Mouse (Mus musculus): ENCODE measurements around the gene Heyl. TPM values are rescaled to one million over a fixed set of nuclear protein-coding genes. Genes with fewer than 3 reads are reported as not detected.

Gene Heyl
- polyA plus RNA-seq (2014; fragmentation: Nextera tagmentation; extraction: Ambion mirVana), result 6.8 and 7.7 TPM in 2 replicates

DNA sequence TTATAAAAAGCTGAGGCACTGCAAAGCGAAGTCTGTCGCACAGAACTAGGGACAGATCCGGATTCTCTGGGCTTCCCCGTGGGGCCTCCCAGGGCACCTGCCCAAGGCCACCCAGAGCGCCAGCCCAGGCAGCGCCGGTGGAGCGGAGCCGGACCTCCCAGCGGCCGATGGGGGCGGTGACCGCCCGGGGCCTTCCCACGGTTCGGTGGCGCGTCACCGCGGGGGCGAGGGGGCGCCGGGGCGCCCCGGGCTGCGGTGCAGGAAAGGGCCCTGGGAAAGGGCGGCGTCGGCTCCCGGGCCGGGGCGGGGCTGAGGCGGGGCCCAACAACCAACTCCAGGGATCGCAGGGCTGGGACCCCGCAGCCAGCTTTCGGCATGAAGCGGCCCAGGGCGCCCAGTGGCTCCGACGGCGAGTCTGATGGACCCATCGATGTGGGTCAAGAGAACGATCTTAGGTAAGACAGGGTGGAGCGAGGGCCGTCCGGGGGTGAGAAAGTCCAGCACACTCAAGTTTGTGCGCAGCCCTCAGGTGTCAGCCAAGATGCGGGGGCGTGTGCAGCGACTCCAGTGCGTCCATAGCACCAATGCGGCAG is at the start of gene Heyl:
Gene Heyl (plus strand): TSS at position 65 of the 593 bp plus-strand sequence.
- DNase-seq (ENCODE audit: low spot score, missing footprints), result peak; percentile 92
- no peak within 1 kb of the TSS for H3K27ac ChIP-seq (ENCODE audit: low read depth, low read length)

DNA sequence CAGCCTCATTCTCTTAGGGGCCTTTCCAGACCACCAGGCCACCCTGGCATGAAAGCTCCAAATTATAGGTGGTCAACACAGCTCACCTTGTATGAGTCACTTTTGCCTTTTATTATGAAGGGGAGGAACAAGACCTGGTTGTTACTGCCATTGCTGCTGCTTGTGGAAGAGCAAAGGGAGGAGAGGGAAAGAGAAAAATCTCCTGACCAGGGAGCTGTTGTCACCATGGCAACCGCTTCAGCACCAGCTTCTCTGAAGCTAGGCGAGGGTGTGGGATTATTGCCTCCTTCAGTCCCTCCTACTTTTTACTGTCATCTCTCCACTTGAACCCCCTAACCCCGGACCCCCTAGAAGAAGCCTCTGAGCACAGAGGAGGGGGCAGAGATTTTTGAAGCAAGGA is 48.5 kb upstream of the Heyl start:
- ATAC-seq (ENCODE audit: low FRiP score), result no peak
- WGBS, result 38% methylated on average over 3 of the region's 3 CpGs
- H3K36me3 ChIP-seq (ENCODE audit: control insufficient read depth, insufficient read depth, low read length), result no peaks in the 10 kb centered on the region
- peaks cover 38% of the 10 kb centered on the region for H3K27me3 ChIP-seq (ENCODE audit: control insufficient read depth, insufficient read depth, low read length)
- H3K9ac ChIP-seq (ENCODE audit: low read length), result no peak overlapping the region
- no peak overlapping the region for H3K4me2 ChIP-seq
- no peak overlapping the region for H3K27ac ChIP-seq (ENCODE audit: low read depth, low read length)
- H3K4me3 ChIP-seq (ENCODE audit: low read depth, low read length), result no peak overlapping the region
- H3K9me3 ChIP-seq (ENCODE audit: control insufficient read depth, low read length), result no peaks in the 10 kb centered on the region
- no peak for DNase-seq (ENCODE audit: low spot score, missing footprints)
- H3K4me1 ChIP-seq (ENCODE audit: control insufficient read depth, insufficient read depth, low read length), result peaks cover 7% of the 10 kb centered on the region

More for the DNA sequence above, at the start of gene Heyl:
- H3K27me3 ChIP-seq (ENCODE audit: control insufficient read depth, insufficient read depth, low read length), result peaks cover 26% of the 10 kb centered on the region
- peak within 1 kb of the TSS; percentile 59 for H3K9ac ChIP-seq (ENCODE audit: low read length)
- H3K4me2 ChIP-seq, result peak within 1 kb of the TSS; percentile 61
- ATAC-seq (ENCODE audit: low FRiP score), result peak; percentile 84
- H3K4me3 ChIP-seq (ENCODE audit: low read depth, low read length), result peak within 1 kb of the TSS; percentile 32
- 3% methylated on average over 52 of the region's 52 CpGs for WGBS
- H3K36me3 ChIP-seq (ENCODE audit: control insufficient read depth, insufficient read depth, low read length), result no peaks in the 10 kb centered on the region
- H3K9me3 ChIP-seq (ENCODE audit: control insufficient read depth, low read length), result no peaks in the 10 kb centered on the region
- peaks cover 4% of the 10 kb centered on the region; the same call in 1 of the 2 replicates for H3K4me1 ChIP-seq (ENCODE audit: control insufficient read depth, insufficient read depth, low read length)

DNA sequence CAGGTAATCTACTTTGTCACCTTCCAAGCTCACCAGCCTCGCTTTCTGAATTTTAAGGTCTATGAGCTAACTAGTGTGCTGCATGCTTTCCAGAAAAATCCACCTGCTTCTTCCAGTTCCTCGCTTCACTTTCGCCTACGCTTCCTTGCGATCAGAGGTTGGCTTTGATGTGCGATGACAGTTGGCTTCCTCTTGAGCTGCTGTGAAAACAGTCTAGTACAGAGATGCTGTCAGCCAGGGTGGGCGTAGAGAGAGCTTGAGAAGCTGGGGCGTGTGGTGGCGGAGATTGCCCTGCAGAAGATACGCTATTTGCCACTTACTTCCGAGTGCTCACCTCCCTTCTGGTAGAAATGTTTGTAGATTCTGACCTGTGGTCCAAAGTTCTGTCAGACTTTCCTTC is 41.0 kb upstream of the Heyl start:
- DNase-seq (ENCODE audit: low spot score, missing footprints) (peak; percentile 76), ATAC-seq (ENCODE audit: low FRiP score) (no peak)
- no peaks in the 10 kb centered on the region for H3K4me1 ChIP-seq (ENCODE audit: control insufficient read depth, insufficient read depth, low read length)
- H3K4me2 ChIP-seq, result no peak overlapping the region
- no peak overlapping the region for H3K27ac ChIP-seq (ENCODE audit: low read depth, low read length)
- H3K4me3 ChIP-seq (ENCODE audit: low read depth, low read length), result no peak overlapping the region
- no peaks in the 10 kb centered on the region for H3K27me3 ChIP-seq (ENCODE audit: control insufficient read depth, insufficient read depth, low read length)
- no peak overlapping the region for H3K9ac ChIP-seq (ENCODE audit: low read length)
- no peaks in the 10 kb centered on the region for H3K36me3 ChIP-seq (ENCODE audit: control insufficient read depth, insufficient read depth, low read length)
- H3K9me3 ChIP-seq (ENCODE audit: control insufficient read depth, low read length), result no peaks in the 10 kb centered on the region
- WGBS, result 93% methylated on average over 11 of the region's 11 CpGs

DNA sequence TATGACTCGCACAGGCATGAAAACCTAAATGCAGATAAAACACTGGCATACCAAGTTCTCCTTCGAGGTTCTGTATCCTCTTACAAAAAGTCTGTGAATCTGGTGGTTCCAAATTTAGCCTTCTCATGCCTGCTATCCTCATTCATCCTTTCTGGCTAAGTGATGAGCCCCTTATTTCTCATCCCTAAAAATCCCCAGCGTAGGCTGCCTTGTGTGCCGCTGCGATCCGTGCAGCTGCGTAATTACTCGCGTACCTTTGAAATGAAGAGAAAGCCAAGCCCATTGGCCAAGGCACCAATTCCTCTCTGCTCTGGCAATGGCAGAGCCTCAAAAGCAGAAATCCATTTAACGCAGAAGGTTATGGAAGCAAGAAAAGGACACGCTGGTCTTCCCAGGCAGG is 39.6 kb upstream of the Heyl start:
- DNase-seq (ENCODE audit: low spot score, missing footprints) (no peak), ATAC-seq (ENCODE audit: low FRiP score) (no peak)
- no peak overlapping the region for H3K9ac ChIP-seq (ENCODE audit: low read length)
- H3K4me2 ChIP-seq, result no peak overlapping the region
- no peak overlapping the region for H3K4me3 ChIP-seq (ENCODE audit: low read depth, low read length)
- H3K27me3 ChIP-seq (ENCODE audit: control insufficient read depth, insufficient read depth, low read length), result no peaks in the 10 kb centered on the region
- no peaks in the 10 kb centered on the region for H3K9me3 ChIP-seq (ENCODE audit: control insufficient read depth, low read length)
- no peaks in the 10 kb centered on the region for H3K4me1 ChIP-seq (ENCODE audit: control insufficient read depth, insufficient read depth, low read length)
- no peaks in the 10 kb centered on the region for H3K36me3 ChIP-seq (ENCODE audit: control insufficient read depth, insufficient read depth, low read length)
- no peak overlapping the region for H3K27ac ChIP-seq (ENCODE audit: low read depth, low read length)
- 89% methylated on average over 11 of the region's 11 CpGs for WGBS

DNA sequence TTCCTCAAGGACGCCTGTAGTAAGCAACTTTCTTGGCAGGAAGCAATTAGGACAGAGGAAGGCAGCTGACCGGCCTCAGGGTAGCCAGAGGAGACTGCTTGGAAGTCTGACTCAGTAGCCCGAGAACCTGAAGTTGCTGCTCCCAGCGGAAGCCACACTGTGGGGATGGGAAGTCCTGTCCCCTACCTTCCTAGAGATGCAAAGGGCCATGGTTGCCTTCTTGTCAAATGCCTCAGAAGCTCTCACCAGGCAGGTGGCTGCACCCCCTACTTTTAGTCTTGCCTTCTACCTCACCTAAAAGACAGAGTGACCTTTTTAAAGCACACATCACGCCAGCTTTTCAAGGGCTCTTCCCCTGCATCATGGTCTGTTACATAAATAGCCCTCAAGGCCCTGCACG is 36.7 kb upstream of the Heyl start:
- 83% methylated on average over 6 of the region's 6 CpGs for WGBS
- Histone ChIP-seq H3K4me3 (ENCODE audit: low read depth, low read length) (no peak overlapping the region), H3K9me3 (ENCODE audit: control insufficient read depth, low read length) (no peaks in the 10 kb centered on the region), H3K27me3 (ENCODE audit: control insufficient read depth, insufficient read depth, low read length) (peaks cover 9% of the 10 kb centered on the region), H3K27ac (ENCODE audit: low read depth, low read length) (no peak overlapping the region), H3K4me1 (ENCODE audit: control insufficient read depth, insufficient read depth, low read length) (peaks cover 10% of the 10 kb centered on the region), H3K36me3 (ENCODE audit: control insufficient read depth, insufficient read depth, low read length) (no peaks in the 10 kb centered on the region), H3K9ac (ENCODE audit: low read length) (no peak overlapping the region), H3K4me2 (no peak overlapping the region)
- no peak for ATAC-seq (ENCODE audit: low FRiP score)
- peak; percentile 76 for DNase-seq (ENCODE audit: low spot score, missing footprints)

DNA sequence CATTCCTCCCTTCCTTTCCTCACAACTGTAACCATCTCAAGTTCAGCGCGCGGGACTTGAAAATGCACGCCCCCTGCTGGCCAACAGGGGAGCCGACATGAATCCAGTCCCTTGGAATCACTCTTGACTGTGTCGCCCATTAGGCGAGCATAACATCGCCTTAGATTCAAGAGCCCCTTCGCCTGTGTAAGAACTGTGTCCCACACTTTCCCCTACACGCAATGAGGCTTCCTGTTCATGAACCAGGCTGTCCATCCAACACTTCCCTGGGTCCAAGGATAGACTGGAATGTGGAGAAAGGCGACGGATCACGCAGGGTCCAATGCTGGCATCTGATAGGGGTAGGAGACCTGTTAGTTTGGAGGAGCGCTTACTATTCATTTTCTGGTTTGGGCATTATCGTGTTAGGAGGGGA is 32.6 kb upstream of the Heyl start:
- Histone ChIP-seq H3K9ac (ENCODE audit: low read length) (peak overlapping the region; percentile 50), H3K27ac (ENCODE audit: low read depth, low read length) (no peak overlapping the region), H3K9me3 (ENCODE audit: control insufficient read depth, low read length) (no peaks in the 10 kb centered on the region), H3K4me1 (ENCODE audit: control insufficient read depth, insufficient read depth, low read length) (peaks cover 10% of the 10 kb centered on the region), H3K27me3 (ENCODE audit: control insufficient read depth, insufficient read depth, low read length) (peaks cover 18% of the 10 kb centered on the region), H3K4me2 (peak overlapping the region; percentile 77), H3K4me3 (ENCODE audit: low read depth, low read length) (peak overlapping the region; percentile 35), H3K36me3 (ENCODE audit: control insufficient read depth, insufficient read depth, low read length) (no peaks in the 10 kb centered on the region)
- peak; percentile 64 for ATAC-seq (ENCODE audit: low FRiP score)
- DNase-seq (ENCODE audit: low spot score, missing footprints), result peak; percentile 95
- WGBS, result 1% methylated on average over 15 of the region's 15 CpGs

DNA sequence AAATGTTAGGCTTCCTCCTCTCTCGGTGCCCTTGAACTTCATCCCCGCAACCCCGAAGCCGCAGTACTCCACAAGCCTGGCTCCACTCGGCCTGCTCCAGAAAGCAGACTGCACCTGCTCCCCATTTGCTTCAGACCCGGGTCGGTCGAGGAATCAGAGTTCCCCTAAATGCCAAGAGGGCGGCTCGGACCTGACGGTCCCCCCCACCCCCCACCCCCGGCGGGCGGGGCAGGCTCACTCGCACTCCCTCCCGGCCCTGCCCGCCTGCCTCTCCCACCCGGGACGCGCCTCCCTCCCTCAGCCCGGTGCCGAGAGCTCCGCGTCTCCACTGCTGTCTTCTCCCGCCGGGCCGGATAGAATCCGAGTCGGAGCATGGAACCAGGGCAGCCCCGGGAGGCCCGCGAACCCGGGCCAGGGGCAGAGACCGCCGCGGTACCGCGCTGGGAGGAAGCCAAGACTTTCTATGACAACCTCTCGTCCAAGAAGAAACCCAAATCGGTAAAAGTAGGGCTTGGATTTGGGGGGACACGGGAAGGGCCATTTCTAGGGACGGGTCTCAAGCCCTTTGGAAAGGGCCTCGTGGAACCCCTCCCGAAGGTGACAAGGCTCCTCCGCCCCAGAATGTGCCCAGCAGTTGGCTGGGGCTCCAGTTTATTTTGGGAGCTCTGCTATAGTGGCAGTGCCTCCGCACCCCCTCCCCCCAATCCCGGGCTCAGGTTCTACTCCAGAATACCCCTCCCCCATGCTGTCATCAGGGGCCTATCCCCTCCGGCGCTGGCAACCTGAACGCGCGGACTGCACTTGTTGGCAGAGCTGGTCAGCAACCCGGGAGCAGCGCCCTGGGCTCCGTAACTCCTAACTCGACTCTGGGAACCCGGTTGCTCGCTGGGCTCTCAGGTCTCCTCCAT is 31.9 kb upstream of the Heyl start, which contains the start of gene Nt5c1a:
Gene Nt5c1a (plus strand): TSS at position 319 of the 908 bp plus-strand sequence.
- Histone ChIP-seq H3K9ac (ENCODE audit: low read length) (peak within 1 kb of the TSS; percentile 50), H3K36me3 (ENCODE audit: control insufficient read depth, insufficient read depth, low read length) (no peaks in the 10 kb centered on the region), H3K27ac (ENCODE audit: low read depth, low read length) (no peak within 1 kb of the TSS), H3K4me3 (ENCODE audit: low read depth, low read length) (peak within 1 kb of the TSS; percentile 35), H3K4me1 (ENCODE audit: control insufficient read depth, insufficient read depth, low read length) (peaks cover 10% of the 10 kb centered on the region), H3K9me3 (ENCODE audit: control insufficient read depth, low read length) (no peaks in the 10 kb centered on the region), H3K4me2 (peak within 1 kb of the TSS; percentile 77), H3K27me3 (ENCODE audit: control insufficient read depth, insufficient read depth, low read length) (peaks cover 18% of the 10 kb centered on the region)
- WGBS, result under 1% methylated on average over 58 of the region's 58 CpGs
- peak; percentile 56 for ATAC-seq (ENCODE audit: low FRiP score)
- peak; percentile 94 for DNase-seq (ENCODE audit: low spot score, missing footprints)

DNA sequence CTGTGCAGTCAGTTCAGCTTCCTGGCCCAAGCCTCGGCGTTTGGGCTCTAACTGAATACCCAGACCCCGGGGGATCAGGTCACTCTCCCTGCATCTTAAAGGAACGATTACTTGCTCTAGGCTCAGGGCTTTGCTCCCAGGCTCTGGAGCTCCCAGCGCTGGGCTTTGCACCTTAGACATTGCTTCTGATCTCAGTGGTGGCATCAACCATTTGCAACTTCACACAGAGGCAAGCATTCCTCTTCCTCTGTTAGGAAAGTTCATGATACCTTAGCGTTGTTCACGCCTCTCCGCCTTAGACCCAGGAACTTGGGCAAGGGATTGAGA is 31.3 kb upstream of the Heyl start:
- Histone ChIP-seq H3K9me3 (ENCODE audit: control insufficient read depth, low read length) (no peaks in the 10 kb centered on the region), H3K36me3 (ENCODE audit: control insufficient read depth, insufficient read depth, low read length) (no peaks in the 10 kb centered on the region), H3K27ac (ENCODE audit: low read depth, low read length) (no peak overlapping the region), H3K4me3 (ENCODE audit: low read depth, low read length) (peak overlapping the region; percentile 35), H3K27me3 (ENCODE audit: control insufficient read depth, insufficient read depth, low read length) (peaks cover 18% of the 10 kb centered on the region), H3K4me1 (ENCODE audit: control insufficient read depth, insufficient read depth, low read length) (peaks cover 10% of the 10 kb centered on the region), H3K4me2 (peak overlapping the region; percentile 77), H3K9ac (ENCODE audit: low read length) (no peak overlapping the region)
- peak; percentile 92 for DNase-seq (ENCODE audit: low spot score, missing footprints)
- 5% methylated on average over 8 of the region's 8 CpGs for WGBS
- ATAC-seq (ENCODE audit: low FRiP score), result no peak

DNA sequence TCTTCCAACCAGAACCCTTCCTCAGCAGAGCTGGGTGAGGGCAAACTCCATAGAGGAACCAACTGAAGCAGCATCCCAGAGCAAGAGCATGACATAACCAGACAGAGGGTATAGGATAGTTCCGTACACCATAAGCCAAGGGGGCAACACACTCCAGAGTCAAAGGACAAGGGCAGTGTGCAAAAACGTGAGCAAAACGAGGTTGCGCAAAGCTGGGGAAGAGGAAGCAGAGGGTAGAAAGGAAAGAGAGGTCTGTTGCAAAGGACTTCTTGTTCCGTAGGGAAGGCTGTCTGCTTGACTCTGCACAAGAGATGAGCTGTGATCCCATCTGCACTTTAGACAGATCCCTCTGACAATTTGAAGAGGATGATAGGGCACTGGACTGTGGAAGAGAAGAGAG is 26.0 kb upstream of the Heyl start:
- H3K4me2 ChIP-seq, result no peak overlapping the region
- no peak for DNase-seq (ENCODE audit: low spot score, missing footprints)
- H3K9me3 ChIP-seq (ENCODE audit: control insufficient read depth, low read length), result no peaks in the 10 kb centered on the region
- ATAC-seq (ENCODE audit: low FRiP score), result no peak
- peaks cover 2% of the 10 kb centered on the region; the same call in 1 of the 2 replicates for H3K27me3 ChIP-seq (ENCODE audit: control insufficient read depth, insufficient read depth, low read length)
- H3K4me1 ChIP-seq (ENCODE audit: control insufficient read depth, insufficient read depth, low read length), result peaks cover 2% of the 10 kb centered on the region; the same call in 1 of the 2 replicates
- 84% methylated on average over 5 of the region's 5 CpGs for WGBS
- H3K4me3 ChIP-seq (ENCODE audit: low read depth, low read length), result no peak overlapping the region
- no peak overlapping the region for H3K9ac ChIP-seq (ENCODE audit: low read length)
- H3K27ac ChIP-seq (ENCODE audit: low read depth, low read length), result no peak overlapping the region
- no peaks in the 10 kb centered on the region for H3K36me3 ChIP-seq (ENCODE audit: control insufficient read depth, insufficient read depth, low read length)
